Mouse (Mus musculus): Measurements from ENCODE around the gene Spem2. TPM values are rescaled to one million over a fixed set of nuclear protein-coding genes. Genes with fewer than 3 reads are reported as not detected.
A peak's percentile ranks its signal among the peaks of the same experiment; 100 is the strongest.

Spem2 gene
- polyA plus RNA-seq, 1 experiment from 2014 or later: not detected

- H3K27ac ChIP-seq (ENCODE audit: low read depth): no peak overlapping the region
- H3K9me3 ChIP-seq (ENCODE audit: control insufficient read depth, low read length): no peaks in the 10 kb centered on the region
- DNase-seq (ENCODE audit: low spot score) (no peak), ATAC-seq (replicated peaks; ENCODE audit: low FRiP score, low TSS enrichment, low read depth) (no peak)
- H3K4me3 ChIP-seq (ENCODE audit: low read depth, low read length): no peak overlapping the region
- no peak overlapping the region for H3K9ac ChIP-seq (ENCODE audit: low read length)
- H3K4me2 ChIP-seq (ENCODE audit: low read length): no peak overlapping the region
- WGBS: 87% methylated on average over 2 of the region's 2 CpGs
- H3K36me3 ChIP-seq (ENCODE audit: control insufficient read depth, insufficient read depth, low read length): peaks cover 45% of the 10 kb centered on the region
- H3K4me1 ChIP-seq (replicated peaks; ENCODE audit: control insufficient read depth, insufficient read depth, low read length): no peaks in the 10 kb centered on the region
- no peaks in the 10 kb centered on the region for H3K27me3 ChIP-seq (replicated peaks; ENCODE audit: control insufficient read depth, insufficient read depth, low read length)
Measured at GRCm38 (mm10) chr11:69823456-69823855, 5.2 kb upstream of the Spem2 start.

DNA sequence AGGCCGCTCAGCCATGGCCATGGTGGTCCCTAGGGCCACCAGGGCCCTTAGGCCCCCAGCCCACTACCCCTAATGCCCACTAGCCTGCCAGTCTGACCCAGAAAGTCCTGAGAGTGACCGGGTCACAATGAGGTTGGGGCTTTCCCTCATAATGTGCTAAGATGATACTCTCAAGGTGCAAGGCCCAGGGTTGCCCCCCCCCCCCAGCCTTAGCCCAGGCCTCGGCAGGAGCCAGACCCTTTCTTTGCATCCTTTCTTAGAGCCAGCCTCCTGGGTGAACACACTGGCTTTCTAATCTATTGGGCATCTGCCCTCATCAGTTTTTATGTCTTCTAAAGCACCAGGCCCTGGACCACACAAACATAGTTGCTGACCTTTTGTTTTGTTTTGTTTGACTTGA, 3.8 kb upstream of the Spem2 start, which contains the start of gene Spem1:
Gene Spem1 (minus strand): TSS at position 101 of the 400 bp plus-strand sequence.
- Histone ChIP-seq H3K4me1 (replicated peaks; ENCODE audit: control insufficient read depth, insufficient read depth, low read length) (no peaks in the 10 kb centered on the region), H3K9me3 (ENCODE audit: control insufficient read depth, low read length) (no peaks in the 10 kb centered on the region), H3K4me2 (ENCODE audit: low read length) (no peak within 1 kb of the TSS), H3K9ac (ENCODE audit: low read length) (no peak within 1 kb of the TSS), H3K27me3 (replicated peaks; ENCODE audit: control insufficient read depth, insufficient read depth, low read length) (no peaks in the 10 kb centered on the region), H3K36me3 (ENCODE audit: control insufficient read depth, insufficient read depth, low read length) (peaks cover 32% of the 10 kb centered on the region), H3K4me3 (ENCODE audit: low read depth, low read length) (no peak within 1 kb of the TSS), H3K27ac (ENCODE audit: low read depth) (no peak within 1 kb of the TSS)
- DNase-seq (ENCODE audit: low spot score) (no peak), ATAC-seq (replicated peaks; ENCODE audit: low FRiP score, low TSS enrichment, low read depth) (no peak)
- WGBS: 80% methylated on average over 3 of the region's 3 CpGs

GRCm38 (mm10) chr11:69818871-69819270, 606 bp upstream of the Spem2 start:
- no peaks in the 10 kb centered on the region for H3K4me1 ChIP-seq (replicated peaks; ENCODE audit: control insufficient read depth, insufficient read depth, low read length)
- H3K36me3 ChIP-seq (ENCODE audit: control insufficient read depth, insufficient read depth, low read length): 0 out of 2 replicates have a peak, but pooled peaks cover under 1% of the 10 kb centered on the region
- WGBS: 95% methylated on average over 8 of the region's 8 CpGs
- no peak overlapping the region for H3K4me3 ChIP-seq (ENCODE audit: low read depth, low read length)
- no peaks in the 10 kb centered on the region for H3K27me3 ChIP-seq (replicated peaks; ENCODE audit: control insufficient read depth, insufficient read depth, low read length)
- no peak overlapping the region for H3K27ac ChIP-seq (ENCODE audit: low read depth)
- no peak overlapping the region for H3K9ac ChIP-seq (ENCODE audit: low read length)
- DNase-seq (ENCODE audit: low spot score): no peak
- no peak for ATAC-seq (replicated peaks; ENCODE audit: low FRiP score, low TSS enrichment, low read depth)
- H3K9me3 ChIP-seq (ENCODE audit: control insufficient read depth, low read length): no peaks in the 10 kb centered on the region
- H3K4me2 ChIP-seq (ENCODE audit: low read length): no peak overlapping the region

- no peaks in the 10 kb centered on the region for H3K36me3 ChIP-seq (ENCODE audit: control insufficient read depth, insufficient read depth, low read length)
- ATAC-seq (replicated peaks; ENCODE audit: low FRiP score, low TSS enrichment, low read depth) (no peak), DNase-seq (ENCODE audit: low spot score) (no peak)
- no peaks in the 10 kb centered on the region for H3K4me1 ChIP-seq (replicated peaks; ENCODE audit: control insufficient read depth, insufficient read depth, low read length)
- H3K4me2 ChIP-seq (ENCODE audit: low read length): no peak overlapping the region
- no peak overlapping the region for H3K9ac ChIP-seq (ENCODE audit: low read length)
- no peak overlapping the region for H3K4me3 ChIP-seq (ENCODE audit: low read depth, low read length)
- no peaks in the 10 kb centered on the region for H3K9me3 ChIP-seq (ENCODE audit: control insufficient read depth, low read length)
- no peaks in the 10 kb centered on the region for H3K27me3 ChIP-seq (replicated peaks; ENCODE audit: control insufficient read depth, insufficient read depth, low read length)
- H3K27ac ChIP-seq (ENCODE audit: low read depth): no peak overlapping the region
- WGBS: 87% methylated on average over 12 of the region's 12 CpGs
Measured at GRCm38 (mm10) chr11:69816520-69816919, 1.7 kb downstream of the Spem2 start.

- no peak for ATAC-seq (replicated peaks; ENCODE audit: low FRiP score, low TSS enrichment, low read depth)
- 62% methylated on average over 10 of the region's 10 CpGs for WGBS
- Histone ChIP-seq H3K36me3 (ENCODE audit: control insufficient read depth, insufficient read depth, low read length) (no peaks in the 10 kb centered on the region), H3K4me1 (replicated peaks; ENCODE audit: control insufficient read depth, insufficient read depth, low read length) (no peaks in the 10 kb centered on the region), H3K4me2 (ENCODE audit: low read length) (no peak within 1 kb of the TSS), H3K9ac (ENCODE audit: low read length) (no peak within 1 kb of the TSS), H3K27me3 (replicated peaks; ENCODE audit: control insufficient read depth, insufficient read depth, low read length) (no peaks in the 10 kb centered on the region), H3K27ac (ENCODE audit: low read depth) (no peak within 1 kb of the TSS), H3K9me3 (ENCODE audit: control insufficient read depth, low read length) (no peaks in the 10 kb centered on the region), H3K4me3 (ENCODE audit: low read depth, low read length) (no peak within 1 kb of the TSS)
- DNase-seq (ENCODE audit: low spot score): no peak
Measured at GRCm38 (mm10) chr11:69815155-69815554, 3.1 kb downstream of the Spem2 start, which contains the start of gene Gm39566. Gene Gm39566 (minus strand): TSS chr11:69815298.

DNA sequence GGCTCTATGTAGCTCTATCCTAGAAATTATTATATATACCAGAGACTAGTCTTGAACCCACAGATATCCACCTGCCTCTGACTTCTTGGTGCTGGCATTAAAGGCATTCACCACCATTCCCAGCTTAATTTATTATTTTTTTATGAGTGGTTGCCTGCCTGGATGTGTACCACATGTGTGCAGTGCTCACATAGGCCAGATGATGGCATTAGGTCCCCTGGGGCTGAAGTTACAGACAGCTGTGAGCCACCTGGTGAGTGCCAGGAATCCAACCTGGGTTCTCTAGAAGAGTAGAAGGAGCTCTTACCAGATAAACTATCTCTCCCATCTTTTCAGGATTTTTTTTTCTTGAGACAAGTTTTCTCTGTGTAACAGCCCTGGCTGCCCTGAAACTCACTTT, 8.0 kb downstream of the Spem2 start:
- Histone ChIP-seq H3K9ac (ENCODE audit: low read length) (no peak overlapping the region), H3K27ac (ENCODE audit: low read depth) (no peak overlapping the region), H3K4me2 (ENCODE audit: low read length) (no peak overlapping the region), H3K4me1 (replicated peaks; ENCODE audit: control insufficient read depth, insufficient read depth, low read length) (no peaks in the 10 kb centered on the region), H3K4me3 (ENCODE audit: low read depth, low read length) (no peak overlapping the region), H3K36me3 (ENCODE audit: control insufficient read depth, insufficient read depth, low read length) (no peaks in the 10 kb centered on the region), H3K27me3 (replicated peaks; ENCODE audit: control insufficient read depth, insufficient read depth, low read length) (peaks cover 10% of the 10 kb centered on the region), H3K9me3 (ENCODE audit: control insufficient read depth, low read length) (no peaks in the 10 kb centered on the region)
- DNase-seq (ENCODE audit: low spot score) (no peak), ATAC-seq (replicated peaks; ENCODE audit: low FRiP score, low TSS enrichment, low read depth) (no peak)

DNA sequence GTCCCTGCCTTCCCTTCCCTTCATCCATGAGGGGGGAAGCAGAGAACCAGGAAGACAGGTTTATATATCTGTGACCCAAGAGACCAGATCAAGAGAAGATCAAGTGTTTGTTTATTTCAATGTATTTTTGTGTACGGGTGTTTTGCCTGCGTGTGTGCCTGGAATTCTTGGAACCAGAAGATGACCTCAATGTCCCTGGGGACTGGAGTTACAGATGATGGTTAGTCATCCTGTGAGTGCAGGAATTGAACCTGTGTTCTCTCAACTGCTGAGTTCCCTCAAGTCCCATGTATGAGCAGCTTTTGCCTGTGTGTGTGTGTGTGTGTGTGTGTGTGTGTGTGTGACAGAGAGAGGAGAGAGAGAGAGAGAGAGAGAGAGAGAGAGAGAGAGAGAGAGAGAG, 10.6 kb downstream of the Spem2 start:
- no peak for DNase-seq (ENCODE audit: low spot score)
- Histone ChIP-seq H3K4me1 (replicated peaks; ENCODE audit: control insufficient read depth, insufficient read depth, low read length) (peaks cover 15% of the 10 kb centered on the region; the same call in 1 of the 2 replicates), H3K9me3 (ENCODE audit: control insufficient read depth, low read length) (no peaks in the 10 kb centered on the region), H3K9ac (ENCODE audit: low read length) (no peak overlapping the region), H3K27ac (ENCODE audit: low read depth) (no peak overlapping the region), H3K4me3 (ENCODE audit: low read depth, low read length) (no peak overlapping the region), H3K36me3 (ENCODE audit: control insufficient read depth, insufficient read depth, low read length) (no peaks in the 10 kb centered on the region), H3K4me2 (ENCODE audit: low read length) (no peak overlapping the region), H3K27me3 (replicated peaks; ENCODE audit: control insufficient read depth, insufficient read depth, low read length) (peaks cover 23% of the 10 kb centered on the region)
- ATAC-seq (replicated peaks; ENCODE audit: low FRiP score, low TSS enrichment, low read depth): no peak
- WGBS: 55% methylated on average over 2 of the region's 2 CpGs

DNA sequence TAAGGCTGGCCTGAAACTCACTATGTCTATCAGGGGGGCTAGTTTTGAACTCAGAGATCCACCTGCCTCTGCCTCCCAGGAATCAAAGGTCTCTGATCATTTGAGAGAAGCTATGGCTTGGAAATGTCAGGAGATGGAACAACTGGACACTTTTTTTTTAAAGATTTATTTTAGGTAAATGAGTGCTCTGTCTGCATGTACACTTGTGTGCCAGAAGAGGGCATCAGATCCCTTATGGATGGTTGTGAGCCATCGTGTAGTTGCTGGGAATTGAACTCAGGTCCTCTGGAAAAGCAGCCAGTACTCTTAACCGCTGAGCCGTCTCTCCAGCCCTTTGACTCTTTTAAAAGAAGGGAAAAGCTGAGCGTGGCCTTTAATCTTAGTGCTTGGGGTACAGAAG, 11.9 kb downstream of the Spem2 start:
- peaks cover 35% of the 10 kb centered on the region for H3K27me3 ChIP-seq (replicated peaks; ENCODE audit: control insufficient read depth, insufficient read depth, low read length)
- no peak overlapping the region for H3K4me2 ChIP-seq (ENCODE audit: low read length)
- no peak for DNase-seq (ENCODE audit: low spot score)
- H3K9me3 ChIP-seq (ENCODE audit: control insufficient read depth, low read length): no peaks in the 10 kb centered on the region
- H3K4me3 ChIP-seq (ENCODE audit: low read depth, low read length): no peak overlapping the region
- ATAC-seq (replicated peaks; ENCODE audit: low FRiP score, low TSS enrichment, low read depth): no peak
- no peak overlapping the region for H3K9ac ChIP-seq (ENCODE audit: low read length)
- H3K4me1 ChIP-seq (replicated peaks; ENCODE audit: control insufficient read depth, insufficient read depth, low read length): peaks cover 26% of the 10 kb centered on the region
- 80% methylated on average over 4 of the region's 4 CpGs for WGBS
- no peak overlapping the region for H3K27ac ChIP-seq (ENCODE audit: low read depth)
- H3K36me3 ChIP-seq (ENCODE audit: control insufficient read depth, insufficient read depth, low read length): no peaks in the 10 kb centered on the region

DNA sequence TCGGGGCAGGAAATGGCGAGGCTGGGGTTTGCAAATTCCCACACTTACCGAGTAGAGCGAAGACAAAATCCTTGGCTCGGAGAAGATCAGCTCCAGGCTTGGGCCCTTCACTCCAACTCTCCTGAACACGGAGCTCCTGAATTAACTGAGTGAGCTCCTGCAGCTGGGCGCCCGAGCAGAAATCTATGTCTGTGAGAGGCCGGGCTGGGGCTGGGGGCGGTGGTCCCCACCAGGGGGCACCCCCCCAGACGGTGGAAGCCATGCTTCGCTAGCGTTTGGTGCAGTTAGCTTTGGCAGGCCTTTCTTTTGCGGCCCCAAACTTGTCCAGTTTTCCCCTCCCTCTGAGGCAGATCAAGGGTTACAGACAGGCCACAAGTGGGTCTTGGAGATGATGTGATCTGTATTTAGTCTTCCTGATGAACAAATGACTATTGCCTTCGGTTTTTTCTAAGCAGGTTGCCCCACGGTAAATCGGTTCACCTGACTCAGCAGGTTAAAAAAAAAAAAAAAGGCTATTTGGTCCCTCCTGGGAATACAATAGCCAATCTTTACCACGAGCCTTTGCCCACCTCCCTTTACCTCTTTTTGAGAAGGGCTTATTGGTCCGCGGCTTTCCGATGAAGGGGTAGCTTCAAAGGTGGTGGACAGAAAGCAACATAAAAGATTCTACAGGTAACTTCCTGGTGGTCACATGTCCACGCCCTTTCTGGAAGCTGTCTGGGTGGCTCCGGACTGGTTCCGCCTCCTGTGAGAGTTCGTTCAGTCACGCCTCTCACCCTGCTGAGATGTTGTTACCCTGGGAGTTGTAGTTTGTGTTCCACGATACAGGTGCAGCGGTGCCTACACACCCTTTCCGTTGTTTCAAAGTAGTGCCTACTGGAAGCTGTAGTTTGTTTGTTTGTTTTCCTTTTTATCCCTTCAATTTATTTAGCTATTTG, 13.0 kb downstream of the Spem2 start, which contains the start of gene Tmem102:
Gene Tmem102 (minus strand): TSS at position 653 of the 938 bp plus-strand sequence.
- WGBS: 7% methylated on average over 29 of the region's 29 CpGs
- peaks cover 38% of the 10 kb centered on the region for H3K27me3 ChIP-seq (replicated peaks; ENCODE audit: control insufficient read depth, insufficient read depth, low read length)
- H3K36me3 ChIP-seq (ENCODE audit: control insufficient read depth, insufficient read depth, low read length): no peaks in the 10 kb centered on the region
- ATAC-seq (replicated peaks; ENCODE audit: low FRiP score, low TSS enrichment, low read depth) (no peak), DNase-seq (ENCODE audit: low spot score) (peak; percentile 64)
- no peak within 1 kb of the TSS for H3K27ac ChIP-seq (ENCODE audit: low read depth)
- H3K4me3 ChIP-seq (ENCODE audit: low read depth, low read length): peak within 1 kb of the TSS; percentile 58
- peak within 1 kb of the TSS; percentile 23 for H3K9ac ChIP-seq (ENCODE audit: low read length)
- H3K9me3 ChIP-seq (ENCODE audit: control insufficient read depth, low read length): no peaks in the 10 kb centered on the region
- H3K4me2 ChIP-seq (ENCODE audit: low read length): peak within 1 kb of the TSS; percentile 82
- H3K4me1 ChIP-seq (replicated peaks; ENCODE audit: control insufficient read depth, insufficient read depth, low read length): peaks cover 32% of the 10 kb centered on the region

All from intestine, embryonic 14.5 days (tissue).